Mouse (Mus musculus) adipocyte (in vitro differentiated cells): ENCODE measurements around the gene Ksr2.
"Not testable (repeated sequence)": the region's sequence is repeated elsewhere in the genome, so short reads cannot be mapped to it uniquely, and the experiment has no call there.

Source experiments
- DNase-seq: peaks from one replicate; pipeline ENCODE4 v3.0.0-alpha.2; 2016; ENCODE audit warnings: low spot score

The Ksr2 gene

GRCm38 (mm10) chr5:117408216-117408615 lies 5.6 kb upstream of the Ksr2 start:
- DNase-seq: peak; percentile 13

GRCm38 (mm10) chr5:117409369-117409768 lies 4.4 kb upstream of the Ksr2 start:
- DNase-seq: no peak

- DNase-seq: no peak
Measured at GRCm38 (mm10) chr5:117414611-117415010, 811 bp downstream of the Ksr2 start.

- no peak for DNase-seq
Measured at GRCm38 (mm10) chr5:117415011-117415912, 1.5 kb downstream of the Ksr2 start.

GRCm38 (mm10) chr5:117417442-117417841 lies 3.6 kb downstream of the Ksr2 start:
- DNase-seq: no peak

GRCm38 (mm10) chr5:117433501-117433900 lies 19.7 kb downstream of the Ksr2 start:
- not testable (repeated sequence) for DNase-seq

- DNase-seq: no peak
Measured at GRCm38 (mm10) chr5:117440261-117440660, 26.5 kb downstream of the Ksr2 start.

- no peak for DNase-seq
Measured at GRCm38 (mm10) chr5:117441242-117441842, 27.5 kb downstream of the Ksr2 start.

GRCm38 (mm10) chr5:117442157-117442765 lies 28.5 kb downstream of the Ksr2 start:
- DNase-seq: no peak

GRCm38 (mm10) chr5:117443141-117443540 lies 29.3 kb downstream of the Ksr2 start:
- DNase-seq: no peak

GRCm38 (mm10) chr5:117443902-117444301 lies 30.1 kb downstream of the Ksr2 start:
- DNase-seq: no peak

GRCm38 (mm10) chr5:117447698-117448097 lies 33.9 kb downstream of the Ksr2 start:
- DNase-seq: no peak

- no peak for DNase-seq
Measured at GRCm38 (mm10) chr5:117452013-117452412, 38.2 kb downstream of the Ksr2 start.

- no peak for DNase-seq
Measured at GRCm38 (mm10) chr5:117455546-117455945, 41.7 kb downstream of the Ksr2 start.

GRCm38 (mm10) chr5:117457121-117457520 lies 43.3 kb downstream of the Ksr2 start:
- no peak for DNase-seq

- DNase-seq: no peak
Measured at GRCm38 (mm10) chr5:117457583-117457982, 43.8 kb downstream of the Ksr2 start.

- no peak for DNase-seq
Measured at GRCm38 (mm10) chr5:117458899-117459298, 45.1 kb downstream of the Ksr2 start.

GRCm38 (mm10) chr5:117460261-117460660 lies 46.5 kb downstream of the Ksr2 start:
- DNase-seq: no peak

GRCm38 (mm10) chr5:117467052-117467451 lies 53.3 kb downstream of the Ksr2 start:
- DNase-seq: no peak

- no peak for DNase-seq
Measured at GRCm38 (mm10) chr5:117468961-117469360, 55.2 kb downstream of the Ksr2 start.

- no peak for DNase-seq
Measured at GRCm38 (mm10) chr5:117469572-117469971, 55.8 kb downstream of the Ksr2 start.

GRCm38 (mm10) chr5:117481162-117481561 lies 67.4 kb downstream of the Ksr2 start:
- no peak for DNase-seq

- DNase-seq: no peak
Measured at GRCm38 (mm10) chr5:117481586-117481985, 67.8 kb downstream of the Ksr2 start.
